Mouse (Mus musculus) small intestine, adult 2 months (tissue): ENCODE results near the gene Stt3a.

Experiments used
- CTCF ChIP-seq: fragments of 200-500 bp; IDR thresholded peaks from 2 replicates; pipeline ENCODE4 v1.5.1; 2012; ENCODE audit warnings: low read depth, mild to moderate bottlenecking, control low read depth, inconsistent platforms, low read length, moderate library complexity, mixed read lengths; ENCODE audit not compliant: insufficient replicate concordance, insufficient read length; ENCODE audit errors: extremely low read depth
- POLR2A ChIP-seq: fragments of 200-500 bp; IDR thresholded peaks from 2 replicates; pipeline ENCODE4 v1.6.1; 2012; ENCODE audit warnings: low read depth, mild to moderate bottlenecking, control low read depth, inconsistent platforms, low read length, moderate library complexity

- TF ChIP-seq CTCF (no peak), POLR2A (peak; percentile 85)
These were observed 29.5 kb upstream of the Stt3a start, which contains the start of gene Ei24 for GRCm38 (mm10) chr9:36796781-36797555.
